Mouse (Mus musculus) spleen, adult 2 months (tissue): Measurements from ENCODE around the gene Ptprj.

Experiments used
- CTCF ChIP-seq: fragments of 200-500 bp; IDR thresholded peaks from 2 replicates; pipeline ENCODE4 v1.5.1; 2011; ENCODE audit warnings: mild to moderate bottlenecking, inconsistent platforms; ENCODE audit not compliant: insufficient read depth, insufficient read length, insufficient replicate concordance; ENCODE audit errors: extremely low read depth
- POLR2A ChIP-seq: fragments of 200-500 bp; IDR thresholded peaks from 2 replicates; pipeline ENCODE4 v1.6.1; 2011; ENCODE audit warnings: low read depth, low read length, inconsistent platforms

DNA sequence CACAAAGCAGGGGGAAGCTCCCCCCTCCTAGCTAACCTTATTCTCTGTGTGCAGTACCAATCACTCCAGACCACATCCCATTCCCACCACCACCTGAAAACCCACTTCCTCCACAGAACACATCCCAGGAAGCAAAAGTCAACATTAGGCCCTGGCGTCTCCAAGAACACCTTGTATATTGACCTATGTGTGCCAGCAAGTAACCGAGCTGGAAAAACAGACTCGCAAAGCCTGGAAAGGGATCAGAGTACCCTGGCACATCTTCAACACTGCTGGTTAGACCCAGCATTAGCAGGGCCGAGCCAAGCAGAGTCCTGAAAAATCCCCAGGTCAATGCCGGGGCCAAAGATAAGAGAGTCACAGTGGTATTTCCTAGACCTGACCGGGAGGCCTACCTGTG lies 58.0 kb downstream of the Ptprj start:
- TF ChIP-seq CTCF: no peak
- TF ChIP-seq POLR2A: no peak
